Mouse (Mus musculus) liver, postnatal 0 days (tissue): Measurements from ENCODE around the gene Tnip1. TPM values are rescaled to one million over a fixed set of nuclear protein-coding genes. Genes with fewer than 3 reads are reported as not detected.

Experiments
- ATAC-seq: fragments of 200-750 bp; cut with Nextera tagmentation; 2 replicates; pipeline ENCODE4 v1.8.0; 2017; ENCODE audit warnings: mild to moderate bottlenecking, moderate library complexity
- DNase-seq: peaks from one replicate; pipeline ENCODE4 v3.0.0-alpha.2; 2016
- H3K27ac ChIP-seq: fragments of 300-500 bp; sonication (generic); 2 replicates; pipeline ENCODE4 v1.5.1; 2014; ENCODE audit warnings: antibody characterized with exemption, moderate library complexity, mild to moderate bottlenecking, low read depth
- H3K27me3 ChIP-seq: fragments of 300-500 bp; sonication (generic); 2 replicates; pipeline ENCODE4 v1.6.1; 2014; ENCODE audit warnings: low read length, control low read depth, mixed read lengths; ENCODE audit not compliant: insufficient read depth
- H3K36me3 ChIP-seq: fragments of 300-500 bp; sonication (generic); replicated peaks from 2 replicates; pipeline ENCODE4 v1.6.1; 2014; ENCODE audit warnings: mild to moderate bottlenecking, control low read depth, low read length, moderate library complexity, mixed read lengths; ENCODE audit not compliant: insufficient read depth
- H3K4me1 ChIP-seq: fragments of 300-500 bp; sonication (generic); 2 replicates; pipeline ENCODE4 v1.6.1; 2014; ENCODE audit warnings: antibody characterized with exemption, mild to moderate bottlenecking, control low read depth; ENCODE audit not compliant: insufficient read depth
- H3K4me2 ChIP-seq: fragments of 300-500 bp; sonication (generic); 2 replicates; pipeline ENCODE4 v1.6.1; 2014; ENCODE audit warnings: low read depth, mild to moderate bottlenecking, low read length, moderate library complexity, mixed read lengths
- H3K4me3 ChIP-seq: fragments of 300-500 bp; sonication (generic); 2 replicates; pipeline ENCODE4 v1.5.1; 2014; ENCODE audit warnings: low read depth, low read length
- H3K9ac ChIP-seq: fragments of 300-500 bp; sonication (generic); replicated peaks from 2 replicates; pipeline ENCODE4 v1.6.1; 2014; ENCODE audit warnings: mild to moderate bottlenecking, moderate library complexity
- H3K9me3 ChIP-seq: fragments of 300-500 bp; sonication (generic); 2 replicates; pipeline ENCODE4 v1.6.1; 2016; ENCODE audit warnings: mild to moderate bottlenecking, control low read depth, low read length, mixed read lengths
- CTCF ChIP-seq: sonication (generic); IDR thresholded peaks from 2 replicates; pipeline ENCODE4 v1.5.1; 2016; ENCODE audit warnings: antibody characterized with exemption, low read depth
- EP300 ChIP-seq: IDR thresholded peaks from 2 replicates; pipeline ENCODE4 v1.6.1; 2016; ENCODE audit warnings: antibody characterized with exemption, low read depth, mild to moderate bottlenecking
- WGBS: fragments of 180-500 bp; shearing (Covaris S2); extraction: QIAGEN DNeasy Blood & Tissue Kit; methylation state at CpG from one replicate; pipeline ENCODE4 v1.1.7; 2014; ENCODE audit not compliant: insufficient replicate concordance; 5-methylcytosine and 5-hydroxymethylcytosine counted together
- polyA plus RNA-seq: library from polyadenylated mRNA; unstranded; fragments of >200 nt; fragmentation: Nextera tagmentation; extraction: Ambion mirVana; gene quantifications from 2 replicates; pipeline ENCODE4 v1.2.1, GENCODE M21; 2015

Tnip1 gene
- polyA plus RNA-seq, 1 experiment from 2014 or later = 5.2 TPM

GRCm38 (mm10) chr11:54984581-54984980, 21.9 kb upstream of the Tnip1 start:
- no peak for DNase-seq
- H3K9ac ChIP-seq = no peak overlapping the region
- H3K9me3 ChIP-seq = no peaks in the 10 kb centered on the region
- no peaks in the 10 kb centered on the region for H3K27me3 ChIP-seq
- no peaks in the 10 kb centered on the region for H3K4me1 ChIP-seq
- no peak for ATAC-seq
- TF ChIP-seq CTCF = no peak
- no peak for TF ChIP-seq EP300
- H3K4me2 ChIP-seq = no peak overlapping the region
- no peak overlapping the region for H3K4me3 ChIP-seq
- WGBS = 58% methylated on average over 4 of the region's 4 CpGs
- peaks cover 59% of the 10 kb centered on the region for H3K36me3 ChIP-seq
- H3K27ac ChIP-seq = no peak overlapping the region

- H3K9me3 ChIP-seq = no peaks in the 10 kb centered on the region
- peak; percentile 83 for DNase-seq
- H3K4me2 ChIP-seq = no peak overlapping the region
- H3K27me3 ChIP-seq = no peaks in the 10 kb centered on the region
- peaks cover 62% of the 10 kb centered on the region for H3K36me3 ChIP-seq
- no peaks in the 10 kb centered on the region for H3K4me1 ChIP-seq
- WGBS = 2% methylated on average over 6 of the region's 6 CpGs
- TF ChIP-seq CTCF (peak; percentile 94), EP300 (no peak)
- no peak for ATAC-seq
- no peak overlapping the region for H3K27ac ChIP-seq
- no peak overlapping the region for H3K9ac ChIP-seq
- no peak overlapping the region for H3K4me3 ChIP-seq
Measured at GRCm38 (mm10) chr11:54984085-54984484, 21.4 kb upstream of the Tnip1 start.

GRCm38 (mm10) chr11:54982520-54982919, 19.8 kb upstream of the Tnip1 start:
- peaks cover 60% of the 10 kb centered on the region for H3K36me3 ChIP-seq
- H3K9me3 ChIP-seq = no peaks in the 10 kb centered on the region
- H3K27me3 ChIP-seq = no peaks in the 10 kb centered on the region
- TF ChIP-seq EP300 = no peak
- peak; percentile 19; the same call in 1 of the 2 replicates for TF ChIP-seq CTCF
- no peak overlapping the region for H3K4me3 ChIP-seq
- H3K4me2 ChIP-seq = no peak overlapping the region
- 83% methylated on average over 6 of the region's 6 CpGs for WGBS
- DNase-seq (no peak), ATAC-seq (no peak)
- no peak overlapping the region for H3K27ac ChIP-seq
- no peak overlapping the region for H3K9ac ChIP-seq
- H3K4me1 ChIP-seq = no peaks in the 10 kb centered on the region

DNA sequence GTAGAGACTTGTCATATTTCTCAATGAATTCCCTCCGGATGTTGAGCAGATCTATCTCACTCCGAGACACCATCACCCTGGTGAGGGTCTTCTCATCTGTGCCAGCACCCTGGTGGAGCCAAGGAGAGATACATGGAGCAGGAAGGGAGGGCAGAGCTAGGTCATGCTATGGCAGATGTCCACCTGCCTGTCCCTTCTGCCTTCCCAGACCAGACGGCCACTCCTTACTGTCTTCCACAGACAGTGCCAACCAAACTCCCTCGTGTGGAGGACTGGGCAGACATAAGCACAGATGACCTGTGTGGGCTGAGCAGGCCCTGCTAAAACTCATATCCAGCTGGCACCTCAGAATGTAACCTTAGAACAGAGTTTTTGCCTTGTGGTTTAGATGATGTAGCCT, 18.9 kb upstream of the Tnip1 start:
- no peaks in the 10 kb centered on the region for H3K9me3 ChIP-seq
- H3K4me2 ChIP-seq = no peak overlapping the region
- 83% methylated on average over 4 of the region's 4 CpGs for WGBS
- H3K9ac ChIP-seq = no peak overlapping the region
- no peak for TF ChIP-seq EP300
- no peak for TF ChIP-seq CTCF
- no peak overlapping the region for H3K27ac ChIP-seq
- ATAC-seq (no peak), DNase-seq (no peak)
- H3K4me1 ChIP-seq = no peaks in the 10 kb centered on the region
- H3K36me3 ChIP-seq = peaks cover 55% of the 10 kb centered on the region
- H3K27me3 ChIP-seq = no peaks in the 10 kb centered on the region
- H3K4me3 ChIP-seq = no peak overlapping the region

DNA sequence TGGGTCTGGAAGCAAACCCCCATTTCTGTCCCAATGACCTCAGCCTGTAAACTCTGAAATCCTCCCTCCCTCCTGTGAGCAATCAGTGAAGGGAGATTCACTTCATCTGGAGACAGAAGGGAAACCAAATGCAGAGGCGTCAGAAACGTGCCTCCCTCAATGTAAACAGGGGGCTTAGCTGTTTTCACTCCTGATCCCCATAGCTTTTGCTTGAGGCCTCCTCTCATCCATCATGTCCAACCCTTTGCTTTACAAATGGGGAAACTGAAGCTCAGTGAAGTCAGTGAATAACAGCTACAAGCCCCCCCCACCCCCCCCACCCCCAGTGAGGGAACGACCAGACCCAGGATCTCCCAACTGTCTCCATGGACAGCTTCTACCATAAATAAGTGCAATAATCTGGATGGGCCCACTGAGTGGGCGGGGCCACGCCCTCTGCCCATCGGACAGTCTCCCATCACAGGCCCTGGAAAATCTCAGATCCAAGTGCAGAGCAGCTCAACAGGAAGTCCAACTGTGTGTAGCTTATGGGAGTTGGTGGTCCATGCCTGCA, 14.7 kb upstream of the Tnip1 start:
- Histone ChIP-seq H3K9ac (no peak overlapping the region), H3K9me3 (no peaks in the 10 kb centered on the region), H3K36me3 (peaks cover 27% of the 10 kb centered on the region), H3K27me3 (no peaks in the 10 kb centered on the region), H3K4me2 (no peak overlapping the region), H3K4me3 (no peak overlapping the region), H3K4me1 (peaks cover 18% of the 10 kb centered on the region), H3K27ac (no peak overlapping the region)
- TF ChIP-seq EP300 = no peak
- no peak for TF ChIP-seq CTCF
- no peak for ATAC-seq
- no peak for DNase-seq
- WGBS = 63% methylated on average over 6 of the region's 6 CpGs

DNA sequence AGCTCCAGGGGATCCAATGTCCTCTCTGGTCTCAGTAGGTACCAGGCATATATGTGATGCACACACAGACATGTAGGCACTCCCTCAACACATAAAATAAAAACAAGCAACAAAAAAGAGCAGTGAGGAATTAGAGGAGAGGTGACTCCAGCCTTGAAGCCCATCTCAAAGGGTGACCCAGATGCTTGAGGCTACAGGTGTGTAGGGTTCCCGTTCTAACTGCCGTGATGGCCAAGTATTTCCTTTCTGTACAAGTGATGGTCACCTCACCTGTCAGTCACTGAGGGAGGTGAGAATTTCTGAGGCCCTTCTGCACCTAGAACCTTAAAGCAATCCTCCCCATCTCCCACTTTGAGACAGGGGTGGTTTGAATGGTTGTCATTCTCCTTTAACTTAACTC, 13.6 kb upstream of the Tnip1 start:
- 90% methylated on average over 2 of the region's 2 CpGs for WGBS
- Histone ChIP-seq H3K4me2 (no peak overlapping the region), H3K9ac (no peak overlapping the region), H3K36me3 (peaks cover 17% of the 10 kb centered on the region), H3K4me1 (peaks cover 27% of the 10 kb centered on the region), H3K27me3 (no peaks in the 10 kb centered on the region), H3K27ac (no peak overlapping the region), H3K9me3 (no peaks in the 10 kb centered on the region), H3K4me3 (no peak overlapping the region)
- no peak for TF ChIP-seq CTCF
- TF ChIP-seq EP300 = no peak
- ATAC-seq = no peak
- no peak for DNase-seq

- 58% methylated on average over 2 of the region's 2 CpGs for WGBS
- no peaks in the 10 kb centered on the region for H3K27me3 ChIP-seq
- no peak for ATAC-seq
- H3K4me1 ChIP-seq = peaks cover 27% of the 10 kb centered on the region
- H3K9ac ChIP-seq = no peak overlapping the region
- no peak overlapping the region for H3K4me3 ChIP-seq
- H3K27ac ChIP-seq = no peak overlapping the region
- H3K4me2 ChIP-seq = no peak overlapping the region
- no peak for TF ChIP-seq EP300
- TF ChIP-seq CTCF = no peak
- H3K9me3 ChIP-seq = no peaks in the 10 kb centered on the region
- peaks cover 15% of the 10 kb centered on the region; the same call in 1 of the 2 replicates for H3K36me3 ChIP-seq
- no peak for DNase-seq
Measured at GRCm38 (mm10) chr11:54975756-54976155, 13.0 kb upstream of the Tnip1 start.
